In genomic region chr8:105629337-105629736, GRCm38 (mm10) we compare ENCODE assay signal across 26 mouse cellular contexts. TPM values are rescaled to one million over a fixed set of nuclear protein-coding genes. Genes with fewer than 3 reads are reported as not detected.
DNase-seq lines count a peak whose midpoint lies in the region; ATAC-seq and TF ChIP-seq lines count a peak whose summit lies in the region.
"Had no signal": no experiment of that assay in that cellular context is flagged by ENCODE, and none has a peak within 500 bp of the region (broad histone marks: within the 10 kb centered on the region; RNA-seq: fewer than 3 reads in every experiment).

No protein-coding gene starts in this region.

- H3K27ac ChIP-seq in thymus, adult 2 months (ENCODE audit: control insufficient read depth, insufficient read depth, low read length): peak overlapping the region; percentile 0; the same call in 1 of the 2 replicates
- peak overlapping the region; percentile 16; the same call in 1 of the 2 replicates for H3K27ac ChIP-seq in ES-Bruce4 (ENCODE audit: insufficient read depth, low read length)
- no peak overlapping the region for H3K27ac ChIP-seq in forebrain, embryonic 12.5 days
- H3K27ac ChIP-seq: forebrain, embryonic 10.5 days; gastrocnemius, adult 2 months; heart, embryonic 13.5 days; hindbrain, embryonic 14.5 days; hindbrain, postnatal 0 days had no signal

- no peaks in the 10 kb centered on the region for H3K27me3 ChIP-seq in thymus, adult 2 months (ENCODE audit: control insufficient read depth, insufficient read depth, low read length)
- no peaks in the 10 kb centered on the region for H3K27me3 ChIP-seq in ES-Bruce4 (ENCODE audit: control insufficient read depth, insufficient read depth, low read length, poor library complexity, severe bottlenecking)
- H3K27me3 ChIP-seq in forebrain, embryonic 12.5 days: no peaks in the 10 kb centered on the region
- H3K27me3 ChIP-seq: heart, embryonic 13.5 days; Patski had no signal

- no peak for TF ChIP-seq POLR2A in thymus, adult 2 months (IDR thresholded peaks at IDR 0.05; ENCODE audit: control insufficient read depth, extremely low read depth, insufficient read depth, low read length, poor library complexity)
- TF ChIP-seq POLR2A in ES-Bruce4 (IDR thresholded peaks at IDR 0.05; ENCODE audit: insufficient read depth, low read length): no peak

- peaks cover 5% of the 10 kb centered on the region; the same call in 1 of the 2 replicates for H3K36me3 ChIP-seq in thymus, adult 2 months (ENCODE audit: control insufficient read depth, insufficient read depth, low read length)
- H3K36me3 ChIP-seq in ES-Bruce4 (ENCODE audit: control insufficient read depth, insufficient read depth, low read length, poor library complexity, severe bottlenecking): no peaks in the 10 kb centered on the region
- no peaks in the 10 kb centered on the region for H3K36me3 ChIP-seq in forebrain, embryonic 12.5 days (replicated peaks)

- no peaks in the 10 kb centered on the region for H3K9me3 ChIP-seq in ES-Bruce4 (replicated peaks; ENCODE audit: control insufficient read depth, insufficient read depth, low read length, poor library complexity, severe bottlenecking)
- H3K9me3 ChIP-seq in forebrain, embryonic 12.5 days: no peaks in the 10 kb centered on the region
- H3K9me3 ChIP-seq: forebrain, embryonic 10.5 days; G1E; heart, embryonic 13.5 days had no signal

- no peak overlapping the region for H3K4me2 ChIP-seq in forebrain, embryonic 12.5 days
- H3K4me2 ChIP-seq: heart, embryonic 13.5 days; hindbrain, embryonic 14.5 days had no signal

- DNase-seq in thymus, adult 2 months: no peak
- DNase-seq in thymus, postnatal 10 days (ENCODE audit: low spot score in 2 of 2): no peak
- DNase-seq in A20 (ENCODE audit: low read depth, low spot score): peak; percentile 60
- DNase-seq in kidney, adult 11 months: no peak
- DNase-seq: adrenal gland, postnatal 10 days; adrenal gland, postnatal 36 days; cerebellum, adult 18-20 months; cerebellum, adult 9-10 months; cerebellum, postnatal 14 days; forebrain, postnatal 0 days; gastrocnemius, adult 2 months; gastrocnemius, postnatal 14 days; heart, adult 11 months; heart, postnatal 14 days; heart, postnatal 4 days had no signal

- no peak overlapping the region for H3K4me3 ChIP-seq in thymus, adult 2 months (ENCODE audit: control insufficient read depth, insufficient read depth, low read length)
- H3K4me3 ChIP-seq in ES-Bruce4 (ENCODE audit: low read depth, low read length): no peak overlapping the region
- no peak overlapping the region for H3K4me3 ChIP-seq in forebrain, embryonic 12.5 days (replicated peaks)
- H3K4me3 ChIP-seq: forebrain, embryonic 10.5 days; gastrocnemius, adult 2 months; heart, embryonic 13.5 days had no signal

- H3K9ac ChIP-seq in ES-Bruce4 (ENCODE audit: low read depth, poor library complexity, severe bottlenecking): no peak overlapping the region
- H3K9ac ChIP-seq in forebrain, embryonic 12.5 days: no peak overlapping the region
- H3K9ac ChIP-seq: forebrain, postnatal 0 days; heart, embryonic 13.5 days; hindbrain, embryonic 14.5 days had no signal

- ATAC-seq in forebrain, embryonic 12.5 days (ENCODE audit: low FRiP score): no peak
- ATAC-seq: CD4-positive, CD25-positive, alpha-beta regulatory T cell, adult 4 months; forebrain, embryonic 14.5 days; forebrain, postnatal 0 days; hindbrain, postnatal 0 days; Patski had no signal

- no peak for TF ChIP-seq EP300 in ES-Bruce4 (IDR thresholded peaks at IDR 0.05; ENCODE audit: insufficient read depth, low read depth, low read length)

- 28% methylated on average over 4 of the region's 4 CpGs for WGBS in thymus, adult 2 months
- 87% methylated on average over 4 of the region's 4 CpGs for WGBS in forebrain, embryonic 12.5 days

- TF ChIP-seq CTCF in thymus, adult 2 months (IDR thresholded peaks at IDR 0.05; ENCODE audit: borderline replicate concordance, control insufficient read depth, extremely low read depth, insufficient read depth, low read length, poor library complexity): no peak
- TF ChIP-seq CTCF in ES-Bruce4 (IDR thresholded peaks at IDR 0.05; ENCODE audit: low read depth, low read length): no peak

- peaks cover 27% of the 10 kb centered on the region for H3K4me1 ChIP-seq in thymus, adult 2 months (replicated peaks; ENCODE audit: control insufficient read depth, insufficient read depth, low read length)
- H3K4me1 ChIP-seq in ES-Bruce4 (ENCODE audit: control insufficient read depth, insufficient read depth, low read length): no peaks in the 10 kb centered on the region
- H3K4me1 ChIP-seq in forebrain, embryonic 12.5 days: peaks cover 7% of the 10 kb centered on the region; the same call in 1 of the 2 replicates

RNA-seq across cellular contexts. Expression of gene Ctcf, which starts 7.0 kb away (rescaled TPM):
- 67.0 and 89.4 TPM in 2 replicates for polyA plus RNA-seq in thymus, adult 2 months (2012; rRNA removed)
- polyA plus RNA-seq in ES-Bruce4 (2011; ENCODE audit: insufficient read depth, insufficient read length, low read depth, missing spikeins): 105 and 123 TPM in 2 replicates
- 163 and 165 TPM in 2 replicates for polyA plus RNA-seq in forebrain, embryonic 12.5 days (2016; fragmentation: Nextera tagmentation; extraction: Ambion mirVana)

RNA-seq across cellular contexts. Expression of gene Agrp, which starts 7.9 kb away (rescaled TPM):
- 0.52 and 1.00 TPM in 2 replicates for polyA plus RNA-seq in thymus, adult 2 months (2012; rRNA removed)
- not detected in 2 replicates for polyA plus RNA-seq in ES-Bruce4 (2011; ENCODE audit: insufficient read depth, insufficient read length, low read depth, missing spikeins)
- 0.61 and 1.2 TPM in 2 replicates for polyA plus RNA-seq in forebrain, embryonic 12.5 days (2016; fragmentation: Nextera tagmentation; extraction: Ambion mirVana)
- polyA plus RNA-seq: G1E; heart, embryonic 16.5 days had no signal

RNA-seq across cellular contexts. Expression of gene Ripor1, which starts 24.3 kb away (rescaled TPM):
- 125 and 128 TPM in 2 replicates for polyA plus RNA-seq in thymus, adult 2 months (2012; rRNA removed)
- 26.5 and 27.5 TPM in 2 replicates for polyA plus RNA-seq in ES-Bruce4 (2011; ENCODE audit: insufficient read depth, insufficient read length, low read depth, missing spikeins)
- 17.3 and 18.8 TPM in 2 replicates for polyA plus RNA-seq in forebrain, embryonic 12.5 days (2016; fragmentation: Nextera tagmentation; extraction: Ambion mirVana)

RNA-seq across cellular contexts. Expression of gene Carmil2, which starts 56.7 kb away (rescaled TPM):
- polyA plus RNA-seq in thymus, adult 2 months (2012; rRNA removed): 408 and 419 TPM in 2 replicates
- polyA plus RNA-seq in ES-Bruce4 (2011; ENCODE audit: insufficient read depth, insufficient read length, low read depth, missing spikeins): 4.7 and 5.6 TPM in 2 replicates
- 4.9 and 5.2 TPM in 2 replicates for polyA plus RNA-seq in forebrain, embryonic 12.5 days (2016; fragmentation: Nextera tagmentation; extraction: Ambion mirVana)
